Mouse (Mus musculus) megakaryocyte, adult 5-6 weeks (primary cell): ENCODE data around the gene Nutf2. TPM values are rescaled to one million over a fixed set of nuclear protein-coding genes. Genes with fewer than 3 reads are reported as not detected.

Experiments used
- total RNA-seq, 2 experiments: library from RNA; stranded (forward) in 1 of 2; stranded (reverse) in 1 of 2; fragments of 153-499, 151-499 nt in 1 of 2; fragments of 221-1000, 200-1000 nt in 1 of 2; gene quantifications; 2 replicates each; pipeline versions ENCODE4 v1.2.3 to v1.2.4; 2015 to 2017

Gene Nutf2
- total RNA-seq, 2 experiments from 2014 or later, result 40.9 to 117 TPM

Other genes with a start within 250 kb of the Nutf2 start
- gene Ctcf, start 224.0 kb upstream of the Nutf2 start, total RNA-seq (2015), result 97.0 and 98.3 TPM in 2 replicates
- 101 and 124 TPM in 2 replicates for gene Ctcf, start 224.0 kb upstream of the Nutf2 start, total RNA-seq (2017)
- gene Agrp, start 223.2 kb upstream of the Nutf2 start, total RNA-seq (2015), result not detected in 2 replicates
- gene Agrp, start 223.2 kb upstream of the Nutf2 start, total RNA-seq (2017), result not detected in 2 replicates
- 0.67 and 1.6 TPM in 2 replicates for gene Carmil2, start 174.3 kb upstream of the Nutf2 start, total RNA-seq (2015)
- 0.70 and 1.3 TPM in 2 replicates for gene Carmil2, start 174.3 kb upstream of the Nutf2 start, total RNA-seq (2017)
- 20.4 and 28.0 TPM in 2 replicates for gene Acd, start 159.5 kb upstream of the Nutf2 start, total RNA-seq (2015)
- 10.6 and 12.3 TPM in 2 replicates for gene Acd, start 159.5 kb upstream of the Nutf2 start, total RNA-seq (2017)
- 6.6 and 7.7 TPM in 2 replicates for gene Pard6a, start 159.4 kb upstream of the Nutf2 start, total RNA-seq (2015)
- 9.1 and 22.2 TPM in 2 replicates for gene Pard6a, start 159.4 kb upstream of the Nutf2 start, total RNA-seq (2017)
- gene 4933405L10Rik, start 152.9 kb upstream of the Nutf2 start, total RNA-seq (2015), result not detected in 2 replicates
- not detected in 2 replicates for gene 4933405L10Rik, start 152.9 kb upstream of the Nutf2 start, total RNA-seq (2017)
- gene Enkd1, start 152.4 kb upstream of the Nutf2 start, total RNA-seq (2015), result 5.9 and 7.5 TPM in 2 replicates
- 5.3 and 5.6 TPM in 2 replicates for gene Enkd1, start 152.4 kb upstream of the Nutf2 start, total RNA-seq (2017)
- gene Gfod2, start 101.9 kb upstream of the Nutf2 start, total RNA-seq (2015), result 0.14 and 0.16 TPM in 2 replicates
- 0.08 TPM in 1 of 2 replicates, not detected in the other for gene Gfod2, start 101.9 kb upstream of the Nutf2 start, total RNA-seq (2017)
- gene Ranbp10, start 33.2 kb upstream of the Nutf2 start, total RNA-seq (2015), result 10.2 and 10.5 TPM in 2 replicates
- 6.4 and 7.0 TPM in 2 replicates for gene Ranbp10, start 33.2 kb upstream of the Nutf2 start, total RNA-seq (2017)
- not detected in 2 replicates for gene Tsnaxip1, start 32.8 kb upstream of the Nutf2 start, total RNA-seq (2015)
- not detected in 2 replicates for gene Tsnaxip1, start 32.8 kb upstream of the Nutf2 start, total RNA-seq (2017)
- 12.4 and 18.3 TPM in 2 replicates for gene Cenpt, start 7.3 kb upstream of the Nutf2 start, total RNA-seq (2015)
- 16.7 and 25.0 TPM in 2 replicates for gene Cenpt, start 7.3 kb upstream of the Nutf2 start, total RNA-seq (2017)
- gene Thap11, start 5.4 kb upstream of the Nutf2 start, total RNA-seq (2015), result 42.8 and 48.9 TPM in 2 replicates
- 38.5 and 42.6 TPM in 2 replicates for gene Thap11, start 5.4 kb upstream of the Nutf2 start, total RNA-seq (2017)
- 12.0 and 12.2 TPM in 2 replicates for gene Edc4, start 20.3 kb downstream of the Nutf2 start, total RNA-seq (2015)
- gene Edc4, start 20.3 kb downstream of the Nutf2 start, total RNA-seq (2017), result 23.8 and 27.5 TPM in 2 replicates
- gene Nrn1l, start 33.0 kb downstream of the Nutf2 start, total RNA-seq (2015), result 0.42 TPM in 1 of 2 replicates, not detected in the other
- gene Nrn1l, start 33.0 kb downstream of the Nutf2 start, total RNA-seq (2017), result not detected in 2 replicates
- 8.6 and 9.7 TPM in 2 replicates for gene Pskh1, start 39.9 kb downstream of the Nutf2 start, total RNA-seq (2015)
- 10.7 and 13.3 TPM in 2 replicates for gene Pskh1, start 39.9 kb downstream of the Nutf2 start, total RNA-seq (2017)
- gene Ctrl, start 73.3 kb downstream of the Nutf2 start, total RNA-seq (2015), result 1.3 and 2.0 TPM in 2 replicates
- gene Ctrl, start 73.3 kb downstream of the Nutf2 start, total RNA-seq (2017), result 0.55 and 1.1 TPM in 2 replicates
- 164 and 185 TPM in 2 replicates for gene Psmb10, start 77.9 kb downstream of the Nutf2 start, total RNA-seq (2015)
- 56.1 and 63.6 TPM in 2 replicates for gene Psmb10, start 77.9 kb downstream of the Nutf2 start, total RNA-seq (2017)
- gene Lcat, start 82.8 kb downstream of the Nutf2 start, total RNA-seq (2015), result 0.23 TPM in 1 of 2 replicates, not detected in the other
- gene Lcat, start 82.8 kb downstream of the Nutf2 start, total RNA-seq (2017), result 0.45 TPM in 1 of 2 replicates, not detected in the other
- gene Slc12a4, start 105.5 kb downstream of the Nutf2 start, total RNA-seq (2015), result 2.9 and 5.9 TPM in 2 replicates
- 2.1 and 9.4 TPM in 2 replicates for gene Slc12a4, start 105.5 kb downstream of the Nutf2 start, total RNA-seq (2017)
- not detected in 2 replicates for gene Dpep3, start 118.8 kb downstream of the Nutf2 start, total RNA-seq (2015)
- gene Dpep3, start 118.8 kb downstream of the Nutf2 start, total RNA-seq (2017), result not detected in 2 replicates
- 3.8 and 4.3 TPM in 2 replicates for gene Dus2, start 130.8 kb downstream of the Nutf2 start, total RNA-seq (2015)
- gene Dus2, start 130.8 kb downstream of the Nutf2 start, total RNA-seq (2017), result 6.0 and 6.9 TPM in 2 replicates
- 0.20 TPM in 1 of 2 replicates, not detected in the other for gene Dpep2nb, start 145.4 kb downstream of the Nutf2 start, total RNA-seq (2015)
- gene Dpep2nb, start 145.4 kb downstream of the Nutf2 start, total RNA-seq (2017), result not detected in 2 replicates
- gene Ddx28, start 151.3 kb downstream of the Nutf2 start, total RNA-seq (2015), result 8.8 and 9.6 TPM in 2 replicates
- gene Ddx28, start 151.3 kb downstream of the Nutf2 start, total RNA-seq (2017), result 13.7 and 13.9 TPM in 2 replicates
- 104 and 108 TPM in 2 replicates for gene Nfatc3, start 198.3 kb downstream of the Nutf2 start, total RNA-seq (2015)
- 26.5 and 38.4 TPM in 2 replicates for gene Nfatc3, start 198.3 kb downstream of the Nutf2 start, total RNA-seq (2017)